Mouse (Mus musculus) stomach, embryonic 15.5 days (tissue): ENCODE data around the gene Nfe2l2. TPM values are rescaled to one million over a fixed set of nuclear protein-coding genes. Genes with fewer than 3 reads are reported as not detected.

Source experiments
- ATAC-seq: fragments of 200-750 bp; cut with Nextera tagmentation; 2 replicates; pipeline ENCODE4 v1.8.0; 2017; ENCODE audit warnings: low read depth, moderate number of reproducible peaks, moderate TSS enrichment; ENCODE audit not compliant: insufficient read depth, low FRiP score
- H3K27ac ChIP-seq: fragments of 300-500 bp; sonication (generic); 2 replicates; pipeline ENCODE4 v1.5.1; 2015; ENCODE audit warnings: mild to moderate bottlenecking, inconsistent platforms
- H3K27me3 ChIP-seq: fragments of 300-500 bp; sonication (generic); replicated peaks from 2 replicates; pipeline ENCODE4 v1.6.1; 2015; ENCODE audit warnings: inconsistent platforms
- H3K36me3 ChIP-seq: fragments of 300-500 bp; sonication (generic); 2 replicates; pipeline ENCODE4 v1.6.1; 2015; ENCODE audit warnings: inconsistent platforms
- H3K4me1 ChIP-seq: fragments of 300-500 bp; sonication (generic); 2 replicates; pipeline ENCODE4 v1.6.1; 2015; ENCODE audit warnings: inconsistent platforms
- H3K4me2 ChIP-seq: fragments of 300-500 bp; sonication (generic); 2 replicates; pipeline ENCODE4 v1.6.1; 2015; ENCODE audit warnings: mild to moderate bottlenecking, inconsistent platforms
- H3K4me3 ChIP-seq: fragments of 300-500 bp; sonication (generic); replicated peaks from 2 replicates; pipeline ENCODE4 v1.5.1; 2015; ENCODE audit warnings: inconsistent platforms
- H3K9ac ChIP-seq: fragments of 300-500 bp; sonication (generic); 2 replicates; pipeline ENCODE4 v1.6.1; 2015; ENCODE audit warnings: inconsistent platforms
- H3K9me3 ChIP-seq: fragments of 300-500 bp; sonication (generic); 2 replicates; pipeline ENCODE4 v1.6.1; 2016; ENCODE audit warnings: inconsistent platforms
- WGBS: fragments of 180-500 bp; shearing (Covaris S2); methylation state at CpG from one replicate; pipeline ENCODE4 v1.1.7; 2015; 5-methylcytosine and 5-hydroxymethylcytosine counted together
- polyA plus RNA-seq: library from polyadenylated mRNA; unstranded; fragments of >200 nt; fragmentation: Nextera tagmentation; extraction: Ambion mirVana; gene quantifications from 2 replicates; pipeline ENCODE4 v1.2.1, GENCODE M21; 2015

The Nfe2l2 gene
- polyA plus RNA-seq, 1 experiment from 2014 or later: 93.9 TPM

GRCm38 (mm10) chr2:75705162-75705752 is 816 bp upstream of the Nfe2l2 start:
- 14% methylated on average over 19 of the region's 19 CpGs for WGBS
- peak overlapping the region; percentile 59 for H3K4me2 ChIP-seq
- H3K27me3 ChIP-seq: no peaks in the 10 kb centered on the region
- H3K27ac ChIP-seq: peak overlapping the region; percentile 98
- H3K9me3 ChIP-seq: no peaks in the 10 kb centered on the region
- peak overlapping the region; percentile 79 for H3K4me3 ChIP-seq
- H3K36me3 ChIP-seq: no peaks in the 10 kb centered on the region
- H3K4me1 ChIP-seq: peaks cover 14% of the 10 kb centered on the region; the same call in 1 of the 2 replicates
- no peak; the same call in 1 of the 2 replicates for ATAC-seq
- H3K9ac ChIP-seq: peak overlapping the region; percentile 90; the same call in 1 of the 2 replicates

- Histone ChIP-seq H3K4me2 (peak overlapping the region; percentile 59), H3K27me3 (no peaks in the 10 kb centered on the region), H3K36me3 (no peaks in the 10 kb centered on the region), H3K9ac (peak overlapping the region; percentile 90), H3K4me1 (peaks cover 18% of the 10 kb centered on the region), H3K27ac (peak overlapping the region; percentile 98), H3K9me3 (no peaks in the 10 kb centered on the region), H3K4me3 (peak overlapping the region; percentile 79)
- under 1% methylated on average over 62 of the region's 62 CpGs for WGBS
- peak; percentile 21 for ATAC-seq
These were observed 863 bp downstream of the Nfe2l2 start for GRCm38 (mm10) chr2:75703375-75704181.

- Histone ChIP-seq H3K4me2 (peak overlapping the region; percentile 59), H3K36me3 (no peaks in the 10 kb centered on the region), H3K4me3 (peak overlapping the region; percentile 79), H3K9ac (peak overlapping the region; percentile 90; the same call in 1 of the 2 replicates), H3K9me3 (no peaks in the 10 kb centered on the region), H3K27ac (peak overlapping the region; percentile 98), H3K27me3 (no peaks in the 10 kb centered on the region), H3K4me1 (peaks cover 22% of the 10 kb centered on the region)
- 8% methylated on average over 5 of the region's 5 CpGs for WGBS
- no peak for ATAC-seq
These were observed 1.9 kb downstream of the Nfe2l2 start for GRCm38 (mm10) chr2:75702588-75702976.

GRCm38 (mm10) chr2:75701822-75702587 is 2.4 kb downstream of the Nfe2l2 start:
- H3K4me1 ChIP-seq: peaks cover 22% of the 10 kb centered on the region
- H3K27ac ChIP-seq: peak overlapping the region; percentile 98; the same call in 1 of the 2 replicates
- H3K9ac ChIP-seq: peak overlapping the region; percentile 90; the same call in 1 of the 2 replicates
- peak overlapping the region; percentile 79 for H3K4me3 ChIP-seq
- 42% methylated on average over 9 of the region's 9 CpGs for WGBS
- H3K4me2 ChIP-seq: peak overlapping the region; percentile 59
- ATAC-seq: no peak
- H3K9me3 ChIP-seq: no peaks in the 10 kb centered on the region
- no peaks in the 10 kb centered on the region for H3K36me3 ChIP-seq
- H3K27me3 ChIP-seq: no peaks in the 10 kb centered on the region

- Histone ChIP-seq H3K27me3 (no peaks in the 10 kb centered on the region), H3K4me3 (peak overlapping the region; percentile 79), H3K9ac (peak overlapping the region; percentile 14; the same call in 1 of the 2 replicates), H3K9me3 (no peaks in the 10 kb centered on the region), H3K4me2 (peak overlapping the region; percentile 59), H3K27ac (peak overlapping the region; percentile 41; the same call in 1 of the 2 replicates), H3K36me3 (no peaks in the 10 kb centered on the region), H3K4me1 (peaks cover 23% of the 10 kb centered on the region)
- 61% methylated on average over 3 of the region's 3 CpGs for WGBS
- no peak for ATAC-seq
These were observed 3.2 kb downstream of the Nfe2l2 start for GRCm38 (mm10) chr2:75701207-75701606.

GRCm38 (mm10) chr2:75700543-75700942 is 3.9 kb downstream of the Nfe2l2 start:
- 78% methylated on average over 3 of the region's 3 CpGs for WGBS
- Histone ChIP-seq H3K27ac (no peak overlapping the region), H3K9ac (no peak overlapping the region), H3K4me3 (no peak overlapping the region), H3K4me1 (peaks cover 27% of the 10 kb centered on the region), H3K27me3 (no peaks in the 10 kb centered on the region), H3K36me3 (no peaks in the 10 kb centered on the region), H3K9me3 (no peaks in the 10 kb centered on the region), H3K4me2 (peak overlapping the region; percentile 59; the same call in 1 of the 2 replicates)
- no peak for ATAC-seq

GRCm38 (mm10) chr2:75698874-75699273 is 5.6 kb downstream of the Nfe2l2 start:
- 82% methylated on average over 3 of the region's 3 CpGs for WGBS
- Histone ChIP-seq H3K27ac (0 out of 2 replicates have a peak overlapping the region, but pooled peaks have one; percentile 4), H3K9ac (no peak overlapping the region), H3K4me3 (no peak overlapping the region), H3K36me3 (no peaks in the 10 kb centered on the region; the same call in 1 of the 2 replicates), H3K9me3 (no peaks in the 10 kb centered on the region), H3K4me1 (peaks cover 27% of the 10 kb centered on the region), H3K27me3 (no peaks in the 10 kb centered on the region), H3K4me2 (no peak overlapping the region; the same call in 1 of the 2 replicates)
- ATAC-seq: no peak

- H3K27ac ChIP-seq: no peak overlapping the region
- H3K4me3 ChIP-seq: no peak overlapping the region
- H3K4me2 ChIP-seq: no peak overlapping the region
- peaks cover 33% of the 10 kb centered on the region for H3K4me1 ChIP-seq
- H3K36me3 ChIP-seq: no peaks in the 10 kb centered on the region; the same call in 1 of the 2 replicates
- WGBS: 42% methylated on average over 4 of the region's 4 CpGs
- H3K27me3 ChIP-seq: no peaks in the 10 kb centered on the region
- no peaks in the 10 kb centered on the region for H3K9me3 ChIP-seq
- H3K9ac ChIP-seq: no peak overlapping the region
- no peak for ATAC-seq
These were observed 6.4 kb downstream of the Nfe2l2 start for GRCm38 (mm10) chr2:75698007-75698406.

GRCm38 (mm10) chr2:75697222-75697621 is 7.2 kb downstream of the Nfe2l2 start:
- no peak overlapping the region for H3K4me3 ChIP-seq
- WGBS: 68% methylated on average over 3 of the region's 3 CpGs
- ATAC-seq: no peak
- no peaks in the 10 kb centered on the region for H3K9me3 ChIP-seq
- peaks cover 35% of the 10 kb centered on the region for H3K4me1 ChIP-seq
- no peaks in the 10 kb centered on the region; the same call in 1 of the 2 replicates for H3K36me3 ChIP-seq
- no peak overlapping the region for H3K9ac ChIP-seq
- no peaks in the 10 kb centered on the region for H3K27me3 ChIP-seq
- 0 out of 2 replicates have a peak overlapping the region, but pooled peaks have one; percentile 19 for H3K27ac ChIP-seq
- H3K4me2 ChIP-seq: no peak overlapping the region

- H3K27me3 ChIP-seq: no peaks in the 10 kb centered on the region
- no peaks in the 10 kb centered on the region for H3K9me3 ChIP-seq
- no peak overlapping the region for H3K4me3 ChIP-seq
- no peaks in the 10 kb centered on the region; the same call in 1 of the 2 replicates for H3K36me3 ChIP-seq
- WGBS: 47% methylated on average over 5 of the region's 5 CpGs
- 0 out of 2 replicates have a peak overlapping the region, but pooled peaks have one; percentile 11 for H3K4me2 ChIP-seq
- H3K4me1 ChIP-seq: peaks cover 29% of the 10 kb centered on the region
- no peak for ATAC-seq
- peak overlapping the region; percentile 31; the same call in 1 of the 2 replicates for H3K27ac ChIP-seq
- H3K9ac ChIP-seq: no peak overlapping the region
These were observed 8.1 kb downstream of the Nfe2l2 start for GRCm38 (mm10) chr2:75696371-75696770.

GRCm38 (mm10) chr2:75695676-75696350 is 8.6 kb downstream of the Nfe2l2 start:
- Histone ChIP-seq H3K36me3 (no peaks in the 10 kb centered on the region; the same call in 1 of the 2 replicates), H3K9ac (no peak overlapping the region), H3K4me2 (0 out of 2 replicates have a peak overlapping the region, but pooled peaks have one; percentile 11), H3K27me3 (no peaks in the 10 kb centered on the region), H3K4me1 (peaks cover 29% of the 10 kb centered on the region), H3K9me3 (no peaks in the 10 kb centered on the region), H3K4me3 (no peak overlapping the region), H3K27ac (peak overlapping the region; percentile 31; the same call in 1 of the 2 replicates)
- 41% methylated on average over 9 of the region's 9 CpGs for WGBS
- no peak for ATAC-seq
